8 mouse cellular contexts compared by ENCODE assay signal in the genomic region with DNA sequence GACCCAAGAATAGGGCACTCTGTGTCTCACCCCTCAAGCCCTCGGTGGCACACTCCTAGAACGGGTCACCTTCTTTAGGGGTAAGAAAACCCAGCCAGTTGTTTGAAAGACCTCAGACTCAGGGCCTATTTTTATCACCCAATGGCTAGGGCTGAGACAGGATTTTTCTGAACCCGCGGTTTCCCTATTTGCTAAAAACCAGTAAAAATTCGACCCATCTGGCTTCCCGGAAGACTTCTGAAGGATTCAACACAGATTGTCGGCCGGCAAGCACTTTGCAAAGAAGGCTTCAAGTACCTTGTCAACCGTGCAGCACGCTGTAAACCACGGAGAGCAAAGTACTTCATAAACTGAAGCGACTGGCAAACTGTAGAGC. TPM values are rescaled to one million over a fixed set of nuclear protein-coding genes. Genes with fewer than 3 reads are reported as not detected.
DNase-seq lines count a peak whose midpoint lies in the region; ATAC-seq and TF ChIP-seq lines count a peak whose summit lies in the region.

No protein-coding gene starts in this region.

- no peak for TF ChIP-seq CTCF in gastrocnemius, adult 2 months (IDR thresholded peaks at IDR 0.05)
- TF ChIP-seq CTCF in C2C12 (IDR thresholded peaks at IDR 0.05; ENCODE audit: control insufficient read depth, insufficient read depth, insufficient read length): no peak

- no peaks in the 10 kb centered on the region for H3K36me3 ChIP-seq in C2C12 (ENCODE audit: control insufficient read depth, insufficient read depth)
- H3K36me3 ChIP-seq in forebrain, embryonic 12.5 days (replicated peaks): no peaks in the 10 kb centered on the region
- H3K36me3 ChIP-seq in liver, embryonic 13.5 days: no peaks in the 10 kb centered on the region

- 9% methylated on average over 12 of the region's 12 CpGs for WGBS in forebrain, embryonic 12.5 days
- 5% methylated on average over 12 of the region's 12 CpGs for WGBS in liver, embryonic 13.5 days (ENCODE audit: insufficient replicate concordance)

- ATAC-seq in forebrain, embryonic 12.5 days (ENCODE audit: low FRiP score): no peak
- no peak for ATAC-seq in liver, embryonic 13.5 days (ENCODE audit: low read depth)

- H3K79me2 ChIP-seq in C2C12 (ENCODE audit: control insufficient read depth, insufficient read depth): peaks cover 29% of the 10 kb centered on the region

- intact Hi-C loops in gastrocnemius, adult 2 months (cut with DNase I): no loop called here
- intact Hi-C loops in left cerebral cortex, postnatal 10 days (cut with DNase I): loop anchor here (10.0 kb wide), 1 partner anchor 90 kb away; no protein-coding TSS in a partner anchor

- peak overlapping the region; percentile 100 for H3K9ac ChIP-seq in forebrain, embryonic 12.5 days
- H3K9ac ChIP-seq in liver, embryonic 13.5 days: no peak overlapping the region

- H3K9me3 ChIP-seq in forebrain, embryonic 12.5 days: no peaks in the 10 kb centered on the region
- H3K9me3 ChIP-seq in liver, embryonic 13.5 days (replicated peaks): no peaks in the 10 kb centered on the region

- no peak for DNase-seq in gastrocnemius, adult 2 months
- no peak for DNase-seq in gastrocnemius, postnatal 25 days
- no peak for DNase-seq in liver, embryonic 13.5 days
- DNase-seq in adrenal gland, adult 2 months: no peak
- no peak for DNase-seq in left cerebral cortex, postnatal 10 days (ENCODE audit: extremely low spot score in 1 of 2, low spot score in 2 of 2)
- no peak for DNase-seq in testis, postnatal 14 days (ENCODE audit: low spot score)

- no peak overlapping the region for H3ac ChIP-seq in C2C12 (ENCODE audit: control insufficient read depth, insufficient read length, low read depth)

- peaks cover 82% of the 10 kb centered on the region for H3K4me1 ChIP-seq in forebrain, embryonic 12.5 days
- H3K4me1 ChIP-seq in liver, embryonic 13.5 days (replicated peaks): peaks cover 13% of the 10 kb centered on the region

- H3K27ac ChIP-seq in gastrocnemius, adult 2 months: no peak overlapping the region; the same call in 1 of the 2 replicates
- peak overlapping the region; percentile 100; the same call in 1 of the 2 replicates for H3K27ac ChIP-seq in forebrain, embryonic 12.5 days
- H3K27ac ChIP-seq in liver, embryonic 13.5 days: no peak overlapping the region

- H3K27me3 ChIP-seq in C2C12 (ENCODE audit: control insufficient read depth, insufficient read depth, insufficient read length): no peaks in the 10 kb centered on the region
- no peaks in the 10 kb centered on the region for H3K27me3 ChIP-seq in forebrain, embryonic 12.5 days
- peaks cover 98% of the 10 kb centered on the region for H3K27me3 ChIP-seq in liver, embryonic 13.5 days

- H3K4me2 ChIP-seq in forebrain, embryonic 12.5 days: peak overlapping the region; percentile 96
- peak overlapping the region; percentile 73; the same call in 1 of the 2 replicates for H3K4me2 ChIP-seq in liver, embryonic 13.5 days

- H3K79me3 ChIP-seq in C2C12 (ENCODE audit: low read depth): peaks cover 12% of the 10 kb centered on the region

- H3K4me3 ChIP-seq in gastrocnemius, adult 2 months: peak overlapping the region; percentile 72
- H3K4me3 ChIP-seq in C2C12 (ENCODE audit: insufficient read depth, poor library complexity, severe bottlenecking): peak overlapping the region; percentile 50
- H3K4me3 ChIP-seq in forebrain, embryonic 12.5 days (replicated peaks): peak overlapping the region; percentile 99
- H3K4me3 ChIP-seq in liver, embryonic 13.5 days (replicated peaks): no peak overlapping the region

TF ChIP-seq in C2C12, 6 proteins besides CTCF, POLR2A, EP300 and RAD21:
- TF ChIP-seq FOSL1 (IDR thresholded peaks at IDR 0.05; ENCODE audit: insufficient read depth, low read length, poor library complexity, severe bottlenecking) (no peak), MAX (IDR thresholded peaks at IDR 0.05) (no peak), MYOD1 (IDR thresholded peaks at IDR 0.05; ENCODE audit: control insufficient read depth, insufficient read length, low read depth) (no peak), MYOG (IDR thresholded peaks at IDR 0.05; ENCODE audit: control insufficient read depth, extremely low read depth, insufficient read length) (no peak), CEBPB (IDR thresholded peaks at IDR 0.05; ENCODE audit: low read depth) (no peak), USF1 (IDR thresholded peaks at IDR 0.05; ENCODE audit: low read depth) (no peak)

RNA-seq across cellular contexts. Expression of a gene that starts 1.4 kb away (rescaled TPM):
- 1 to 10 TPM in 1 of 2 experiments, under 1 TPM in 1; 0.26 to 1.9 TPM for total RNA-seq in gastrocnemius, adult 2 months (2021)
- 1 to 10 TPM in 1 of 2 experiments, under 1 TPM in 1; 1.00 to 1.2 TPM for total RNA-seq in gastrocnemius, postnatal 25 days (2021)
- polyA plus RNA-seq in C2C12 (2012; fragmentation: generic; extraction: Trizol): 16.8 TPM
- 20.3 and 30.2 TPM in 2 replicates for polyA plus RNA-seq in forebrain, embryonic 12.5 days (2016; fragmentation: Nextera tagmentation; extraction: Ambion mirVana)
- 0.36 and 0.50 TPM in 2 replicates for polyA plus RNA-seq in liver, embryonic 13.5 days (2015; fragmentation: Nextera tagmentation; extraction: Ambion mirVana)
- 10 to 100 TPM; 18.1 to 26.2 TPM for total RNA-seq in adrenal gland, adult 2 months (2021)
- polyA plus RNA-seq in adrenal gland, adult 2 months (2012; rRNA removed): 83.5 and 101 TPM in 2 replicates
- 10 to 100 TPM; 45.5 to 46.0 TPM for total RNA-seq in left cerebral cortex, postnatal 10 days (2021)

RNA-seq across cellular contexts. Expression of a gene that starts 51.6 kb away (rescaled TPM):
- total RNA-seq in gastrocnemius, adult 2 months (2021): 10 to 100 TPM in 1 of 2 experiments, 1 to 10 TPM in 1; 8.4 to 18.3 TPM
- total RNA-seq in gastrocnemius, postnatal 25 days (2021): 10 to 100 TPM; 13.4 to 16.5 TPM
- not detected for polyA plus RNA-seq in C2C12 (2012; fragmentation: generic; extraction: Trizol)
- 16.0 and 18.8 TPM in 2 replicates for polyA plus RNA-seq in forebrain, embryonic 12.5 days (2016; fragmentation: Nextera tagmentation; extraction: Ambion mirVana)
- polyA plus RNA-seq in liver, embryonic 13.5 days (2015; fragmentation: Nextera tagmentation; extraction: Ambion mirVana): 67.4 and 70.9 TPM in 2 replicates
- total RNA-seq in adrenal gland, adult 2 months (2021): 10 to 100 TPM; 62.5 to 82.8 TPM
- 95.5 and 110 TPM in 2 replicates for polyA plus RNA-seq in adrenal gland, adult 2 months (2012; rRNA removed)
- 10 to 100 TPM; 32.0 to 36.7 TPM for total RNA-seq in left cerebral cortex, postnatal 10 days (2021)

RNA-seq across cellular contexts. Expression of a gene that starts 58.4 kb away (rescaled TPM):
- total RNA-seq in gastrocnemius, adult 2 months (2021): 10 to 100 TPM in 1 of 2 experiments, 1 to 10 TPM in 1; 7.6 to 15.4 TPM
- total RNA-seq in gastrocnemius, postnatal 25 days (2021): 10 to 100 TPM; 10.9 to 13.3 TPM
- polyA plus RNA-seq in C2C12 (2012; fragmentation: generic; extraction: Trizol): not detected
- 9.5 and 10.2 TPM in 2 replicates for polyA plus RNA-seq in forebrain, embryonic 12.5 days (2016; fragmentation: Nextera tagmentation; extraction: Ambion mirVana)
- 31.3 and 33.0 TPM in 2 replicates for polyA plus RNA-seq in liver, embryonic 13.5 days (2015; fragmentation: Nextera tagmentation; extraction: Ambion mirVana)
- total RNA-seq in adrenal gland, adult 2 months (2021): 10 to 100 TPM; 49.0 to 62.2 TPM
- polyA plus RNA-seq in adrenal gland, adult 2 months (2012; rRNA removed): 195 and 204 TPM in 2 replicates
- 10 to 100 TPM; 30.0 to 36.2 TPM for total RNA-seq in left cerebral cortex, postnatal 10 days (2021)

Comparison
In these comparisons a context has a peak if more than half of its experiments do, and no peak if none do; other contexts are left out.
1. RNA of a gene that starts 1.4 kb away (total RNA-seq): 45.5 to 46.0 TPM in left cerebral cortex, postnatal 10 days and 18.1 to 26.2 TPM in adrenal gland, adult 2 months; 0.26 to 1.9 TPM in gastrocnemius, adult 2 months and 1.00 to 1.2 TPM in gastrocnemius, postnatal 25 days; every median in the first group is over 4 times any median in the second.